Mouse (Mus musculus) neural tube, embryonic 12.5 days (tissue): ENCODE results near the gene Adgrl3. TPM values are rescaled to one million over a fixed set of nuclear protein-coding genes. Genes with fewer than 3 reads are reported as not detected.

Experiments used
- ATAC-seq: fragments of 200-750 bp; cut with Nextera tagmentation; 2 replicates; pipeline ENCODE4 v1.8.0; 2017; ENCODE audit warnings: low read depth, mild to moderate bottlenecking, moderate TSS enrichment, moderate library complexity; ENCODE audit not compliant: low FRiP score
- H3K27ac ChIP-seq: fragments of 300-500 bp; sonication (generic); 2 replicates; pipeline ENCODE4 v1.5.1; 2016
- H3K27me3 ChIP-seq: fragments of 300-500 bp; sonication (generic); replicated peaks from 2 replicates; pipeline ENCODE4 v1.6.1; 2016; ENCODE audit warnings: mild to moderate bottlenecking
- H3K36me3 ChIP-seq: fragments of 300-500 bp; sonication (generic); 2 replicates; pipeline ENCODE4 v1.6.1; 2016; ENCODE audit warnings: mild to moderate bottlenecking
- H3K4me1 ChIP-seq: fragments of 300-500 bp; sonication (generic); 2 replicates; pipeline ENCODE4 v1.6.1; 2016
- H3K4me2 ChIP-seq: fragments of 300-500 bp; sonication (generic); replicated peaks from 2 replicates; pipeline ENCODE4 v1.6.1; 2016; ENCODE audit warnings: mild to moderate bottlenecking
- H3K4me3 ChIP-seq: fragments of 300-500 bp; sonication (generic); 2 replicates; pipeline ENCODE4 v1.5.1; 2016
- H3K9ac ChIP-seq: fragments of 300-500 bp; sonication (generic); 2 replicates; pipeline ENCODE4 v1.6.1; 2016; ENCODE audit warnings: mild to moderate bottlenecking
- H3K9me3 ChIP-seq: fragments of 300-500 bp; sonication (generic); 2 replicates; pipeline ENCODE4 v1.6.1; 2016; ENCODE audit warnings: mild to moderate bottlenecking
- WGBS: fragments of 180-500 bp; shearing (Covaris S2); methylation state at CpG from one replicate; pipeline ENCODE4 v1.1.7; 2016; 5-methylcytosine and 5-hydroxymethylcytosine counted together
- polyA plus RNA-seq: library from polyadenylated mRNA; unstranded; fragments of >200 nt; fragmentation: Nextera tagmentation; extraction: Ambion mirVana; gene quantifications from 2 replicates; pipeline ENCODE4 v1.2.1, GENCODE M21; 2016

Gene Adgrl3
- polyA plus RNA-seq, 1 experiment from 2014 or later = 38.2 TPM

- Histone ChIP-seq H3K9ac (no peak overlapping the region), H3K4me3 (no peak overlapping the region), H3K9me3 (no peaks in the 10 kb centered on the region), H3K4me2 (no peak overlapping the region), H3K4me1 (no peaks in the 10 kb centered on the region), H3K27me3 (no peaks in the 10 kb centered on the region), H3K27ac (no peak overlapping the region), H3K36me3 (no peaks in the 10 kb centered on the region)
- no peak for ATAC-seq
- 60% methylated on average over 4 of the region's 4 CpGs for WGBS
Observed at GRCm38 (mm10) chr5:81347571-81347970, 327.6 kb downstream of the Adgrl3 start.

GRCm38 (mm10) chr5:81359560-81359959 lies 339.6 kb downstream of the Adgrl3 start:
- 11% methylated on average over 2 of the region's 2 CpGs for WGBS
- Histone ChIP-seq H3K27ac (no peak overlapping the region), H3K4me1 (no peaks in the 10 kb centered on the region), H3K9me3 (no peaks in the 10 kb centered on the region), H3K27me3 (no peaks in the 10 kb centered on the region), H3K36me3 (no peaks in the 10 kb centered on the region), H3K9ac (no peak overlapping the region), H3K4me2 (no peak overlapping the region), H3K4me3 (no peak overlapping the region)
- 0 out of 2 replicates have a peak, but pooled peaks have one; percentile 53 for ATAC-seq

GRCm38 (mm10) chr5:81364198-81364643 lies 344.3 kb downstream of the Adgrl3 start:
- H3K9me3 ChIP-seq = no peaks in the 10 kb centered on the region
- H3K4me1 ChIP-seq = no peaks in the 10 kb centered on the region
- no peak overlapping the region for H3K27ac ChIP-seq
- no peak overlapping the region for H3K4me3 ChIP-seq
- H3K4me2 ChIP-seq = no peak overlapping the region
- no peak for ATAC-seq
- H3K36me3 ChIP-seq = no peaks in the 10 kb centered on the region
- H3K9ac ChIP-seq = no peak overlapping the region
- H3K27me3 ChIP-seq = no peaks in the 10 kb centered on the region
- WGBS = 78% methylated on average over 8 of the region's 8 CpGs

GRCm38 (mm10) chr5:81365250-81365649 lies 345.3 kb downstream of the Adgrl3 start:
- no peak for ATAC-seq
- Histone ChIP-seq H3K27me3 (no peaks in the 10 kb centered on the region), H3K4me1 (no peaks in the 10 kb centered on the region), H3K9me3 (no peaks in the 10 kb centered on the region), H3K4me3 (no peak overlapping the region), H3K36me3 (no peaks in the 10 kb centered on the region), H3K27ac (no peak overlapping the region), H3K4me2 (no peak overlapping the region), H3K9ac (no peak overlapping the region)
- 25% methylated on average over 2 of the region's 2 CpGs for WGBS

GRCm38 (mm10) chr5:81370126-81370850 lies 350.4 kb downstream of the Adgrl3 start:
- Histone ChIP-seq H3K4me1 (no peaks in the 10 kb centered on the region), H3K4me2 (no peak overlapping the region), H3K27me3 (no peaks in the 10 kb centered on the region), H3K9me3 (no peaks in the 10 kb centered on the region), H3K9ac (no peak overlapping the region), H3K36me3 (no peaks in the 10 kb centered on the region), H3K4me3 (no peak overlapping the region), H3K27ac (no peak overlapping the region)
- no peak for ATAC-seq
- WGBS = 88% methylated on average over 10 of the region's 10 CpGs

GRCm38 (mm10) chr5:81375992-81376391 lies 356.1 kb downstream of the Adgrl3 start:
- WGBS = 82% methylated on average over 7 of the region's 7 CpGs
- H3K4me3 ChIP-seq = no peak overlapping the region
- H3K27me3 ChIP-seq = no peaks in the 10 kb centered on the region
- H3K27ac ChIP-seq = no peak overlapping the region
- no peaks in the 10 kb centered on the region for H3K9me3 ChIP-seq
- no peaks in the 10 kb centered on the region for H3K4me1 ChIP-seq
- no peak overlapping the region for H3K4me2 ChIP-seq
- no peaks in the 10 kb centered on the region for H3K36me3 ChIP-seq
- no peak for ATAC-seq
- no peak overlapping the region for H3K9ac ChIP-seq

- H3K9me3 ChIP-seq = no peaks in the 10 kb centered on the region
- H3K36me3 ChIP-seq = no peaks in the 10 kb centered on the region
- no peak for ATAC-seq
- no peaks in the 10 kb centered on the region for H3K27me3 ChIP-seq
- WGBS = 32% methylated on average over 1 of the region's 1 CpGs
- H3K4me2 ChIP-seq = no peak overlapping the region
- no peak overlapping the region for H3K4me3 ChIP-seq
- no peak overlapping the region for H3K27ac ChIP-seq
- no peaks in the 10 kb centered on the region for H3K4me1 ChIP-seq
- H3K9ac ChIP-seq = no peak overlapping the region
Observed at GRCm38 (mm10) chr5:81405582-81406143, 385.7 kb downstream of the Adgrl3 start.

- H3K4me2 ChIP-seq = no peak overlapping the region
- H3K9me3 ChIP-seq = no peaks in the 10 kb centered on the region
- H3K27ac ChIP-seq = no peak overlapping the region
- no peak overlapping the region for H3K9ac ChIP-seq
- WGBS = 67% methylated on average over 3 of the region's 3 CpGs
- no peaks in the 10 kb centered on the region for H3K4me1 ChIP-seq
- no peak for ATAC-seq
- H3K27me3 ChIP-seq = no peaks in the 10 kb centered on the region
- no peaks in the 10 kb centered on the region for H3K36me3 ChIP-seq
- H3K4me3 ChIP-seq = no peak overlapping the region
Observed at GRCm38 (mm10) chr5:81417326-81417725, 397.4 kb downstream of the Adgrl3 start.

GRCm38 (mm10) chr5:81427393-81427792 lies 407.5 kb downstream of the Adgrl3 start:
- ATAC-seq = no peak
- WGBS = 81% methylated on average over 5 of the region's 5 CpGs
- H3K4me2 ChIP-seq = no peak overlapping the region
- no peak overlapping the region for H3K9ac ChIP-seq
- no peak overlapping the region for H3K4me3 ChIP-seq
- no peaks in the 10 kb centered on the region for H3K9me3 ChIP-seq
- no peaks in the 10 kb centered on the region for H3K36me3 ChIP-seq
- H3K27me3 ChIP-seq = no peaks in the 10 kb centered on the region
- no peaks in the 10 kb centered on the region for H3K4me1 ChIP-seq
- H3K27ac ChIP-seq = no peak overlapping the region

- no peaks in the 10 kb centered on the region for H3K4me1 ChIP-seq
- ATAC-seq = no peak
- no peaks in the 10 kb centered on the region for H3K36me3 ChIP-seq
- WGBS = 84% methylated on average over 3 of the region's 3 CpGs
- 0 out of 2 replicates have a peak, but pooled peaks cover 5% of the 10 kb centered on the region for H3K9me3 ChIP-seq
- H3K4me2 ChIP-seq = no peak overlapping the region
- H3K27ac ChIP-seq = no peak overlapping the region
- no peak overlapping the region for H3K4me3 ChIP-seq
- no peak overlapping the region for H3K9ac ChIP-seq
- no peaks in the 10 kb centered on the region for H3K27me3 ChIP-seq
Observed at GRCm38 (mm10) chr5:81436375-81436774, 416.4 kb downstream of the Adgrl3 start.

GRCm38 (mm10) chr5:81442150-81442549 lies 422.2 kb downstream of the Adgrl3 start:
- H3K9me3 ChIP-seq = 0 out of 2 replicates have a peak, but pooled peaks cover 5% of the 10 kb centered on the region
- ATAC-seq = no peak
- H3K27ac ChIP-seq = no peak overlapping the region
- WGBS = 70% methylated on average over 5 of the region's 5 CpGs
- H3K9ac ChIP-seq = no peak overlapping the region
- no peaks in the 10 kb centered on the region for H3K36me3 ChIP-seq
- no peak overlapping the region for H3K4me2 ChIP-seq
- H3K27me3 ChIP-seq = no peaks in the 10 kb centered on the region
- no peaks in the 10 kb centered on the region for H3K4me1 ChIP-seq
- no peak overlapping the region for H3K4me3 ChIP-seq

- Histone ChIP-seq H3K27ac (no peak overlapping the region), H3K4me1 (no peaks in the 10 kb centered on the region), H3K4me2 (no peak overlapping the region), H3K27me3 (no peaks in the 10 kb centered on the region), H3K4me3 (no peak overlapping the region), H3K9ac (no peak overlapping the region), H3K36me3 (no peaks in the 10 kb centered on the region), H3K9me3 (no peaks in the 10 kb centered on the region)
- ATAC-seq = no peak
- 81% methylated on average over 4 of the region's 4 CpGs for WGBS
Observed at GRCm38 (mm10) chr5:81465971-81466370, 446.0 kb downstream of the Adgrl3 start.

GRCm38 (mm10) chr5:81474681-81475080 lies 454.7 kb downstream of the Adgrl3 start:
- H3K27ac ChIP-seq = no peak overlapping the region
- no peak overlapping the region for H3K4me3 ChIP-seq
- no peaks in the 10 kb centered on the region for H3K36me3 ChIP-seq
- no peaks in the 10 kb centered on the region for H3K9me3 ChIP-seq
- H3K4me1 ChIP-seq = no peaks in the 10 kb centered on the region
- H3K27me3 ChIP-seq = no peaks in the 10 kb centered on the region
- H3K4me2 ChIP-seq = no peak overlapping the region
- ATAC-seq = no peak
- no peak overlapping the region for H3K9ac ChIP-seq
- 84% methylated on average over 2 of the region's 2 CpGs for WGBS
